In the genomic region with DNA sequence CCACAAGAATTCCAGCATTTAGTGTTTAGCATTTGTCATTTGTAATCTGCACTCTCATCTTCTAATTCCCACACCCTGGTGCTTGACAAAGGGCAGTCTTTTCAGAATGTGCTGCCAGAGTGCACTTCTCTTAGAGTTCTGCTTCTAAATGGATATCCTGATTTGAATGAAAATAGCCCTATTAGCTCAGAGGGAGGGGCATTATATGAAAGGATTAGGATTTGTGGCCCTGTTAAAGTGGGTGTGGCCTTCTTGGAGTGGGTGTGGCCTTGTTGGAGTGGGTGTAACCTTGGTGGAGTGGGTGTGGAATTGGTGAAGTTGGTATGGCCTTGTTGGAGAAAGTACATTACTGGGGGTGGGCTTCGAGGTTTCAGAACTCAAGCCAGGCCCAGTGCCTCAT, we compare ENCODE assay signal across 23 mouse cellular contexts.
DNase-seq lines count a peak whose midpoint lies in the region; ATAC-seq lines count a peak whose summit lies in the region.
"Had no signal": no experiment of that assay in that cellular context is flagged by ENCODE, and none has a peak within 500 bp of the region (broad histone marks: within the 10 kb centered on the region; RNA-seq: fewer than 3 reads in every experiment).

No protein-coding gene starts in this region.

- no peak for DNase-seq in forebrain, embryonic 10.5 days (ENCODE audit: extremely low spot score, low spot score)
- peak; percentile 85 for DNase-seq in midbrain, embryonic 11.5 days (ENCODE audit: low spot score, missing footprints)
- DNase-seq in R1 (ENCODE audit: low read depth, low spot score): peak; percentile 85
- peak; percentile 27 for DNase-seq in forebrain, embryonic 14.5 days (ENCODE audit: low spot score)
- DNase-seq in kidney, postnatal 25 days: no peak
- no peak for DNase-seq in thymus, postnatal 4 days
- DNase-seq: adrenal gland, postnatal 14 days; cerebellum, adult 9-10 months; gastrocnemius, postnatal 36 days; heart, postnatal 4 days; kidney, adult 9 months; kidney, postnatal 36 days; layer of hippocampus, postnatal 36 days; lung, postnatal 4 days; right cerebral cortex, postnatal 25 days; spleen, adult 18-20 months had no signal

- H3K9ac ChIP-seq in forebrain, embryonic 16.5 days (replicated peaks; ENCODE audit: low read depth, low read length): no peak overlapping the region
- H3K9ac ChIP-seq in midbrain, embryonic 11.5 days (ENCODE audit: low read length): no peak overlapping the region
- H3K9ac ChIP-seq in midbrain, embryonic 15.5 days: no peak overlapping the region
- no peak overlapping the region for H3K9ac ChIP-seq in forebrain, embryonic 14.5 days (ENCODE audit: low read length)
- H3K9ac ChIP-seq: hindbrain, embryonic 15.5 days; intestine, embryonic 15.5 days had no signal

- peak overlapping the region; percentile 73 for H3K27ac ChIP-seq in forebrain, embryonic 10.5 days
- no peak overlapping the region for H3K27ac ChIP-seq in forebrain, embryonic 16.5 days (ENCODE audit: low read length)
- peak overlapping the region; percentile 44; the same call in 1 of the 2 replicates for H3K27ac ChIP-seq in midbrain, embryonic 11.5 days (ENCODE audit: low read depth, low read length)
- H3K27ac ChIP-seq in midbrain, embryonic 15.5 days: no peak overlapping the region
- no peak overlapping the region; the same call in 1 of the 2 replicates for H3K27ac ChIP-seq in forebrain, embryonic 14.5 days (ENCODE audit: low read depth, low read length)
- H3K27ac ChIP-seq: embryonic facial prominence, embryonic 10.5 days; hindbrain, embryonic 15.5 days; intestine, embryonic 15.5 days had no signal

- H3K27me3 ChIP-seq in forebrain, embryonic 10.5 days (ENCODE audit: poor library complexity, severe bottlenecking): no peaks in the 10 kb centered on the region
- no peaks in the 10 kb centered on the region for H3K27me3 ChIP-seq in forebrain, embryonic 16.5 days (replicated peaks; ENCODE audit: control insufficient read depth, insufficient read depth, low read length)
- H3K27me3 ChIP-seq in midbrain, embryonic 11.5 days (ENCODE audit: control insufficient read depth, insufficient read depth, low read length): no peaks in the 10 kb centered on the region
- H3K27me3 ChIP-seq in midbrain, embryonic 15.5 days (replicated peaks): no peaks in the 10 kb centered on the region
- H3K27me3 ChIP-seq in forebrain, embryonic 14.5 days (replicated peaks; ENCODE audit: control insufficient read depth, insufficient read depth, low read length): no peaks in the 10 kb centered on the region
- H3K27me3 ChIP-seq: hindbrain, embryonic 15.5 days; intestine, embryonic 15.5 days had no signal

- H3K36me3 ChIP-seq in forebrain, embryonic 10.5 days (replicated peaks): no peaks in the 10 kb centered on the region
- no peaks in the 10 kb centered on the region for H3K36me3 ChIP-seq in forebrain, embryonic 16.5 days (ENCODE audit: control insufficient read depth, insufficient read depth)
- H3K36me3 ChIP-seq in midbrain, embryonic 11.5 days (ENCODE audit: control insufficient read depth, insufficient read depth, low read length): no peaks in the 10 kb centered on the region
- no peaks in the 10 kb centered on the region for H3K36me3 ChIP-seq in midbrain, embryonic 15.5 days (replicated peaks)
- H3K36me3 ChIP-seq in forebrain, embryonic 14.5 days (ENCODE audit: control insufficient read depth, insufficient read depth, low read length): no peaks in the 10 kb centered on the region
- H3K36me3 ChIP-seq: embryonic facial prominence, embryonic 10.5 days; G1E; hindbrain, embryonic 15.5 days; intestine, embryonic 15.5 days had no signal

- H3K4me3 ChIP-seq in forebrain, embryonic 10.5 days: no peak overlapping the region
- H3K4me3 ChIP-seq in forebrain, embryonic 16.5 days (replicated peaks; ENCODE audit: low read length): no peak overlapping the region
- no peak overlapping the region for H3K4me3 ChIP-seq in midbrain, embryonic 11.5 days (ENCODE audit: low read depth, low read length)
- no peak overlapping the region for H3K4me3 ChIP-seq in midbrain, embryonic 15.5 days
- H3K4me3 ChIP-seq in forebrain, embryonic 14.5 days (ENCODE audit: low read depth, low read length): no peak overlapping the region
- H3K4me3 ChIP-seq: embryonic facial prominence, embryonic 10.5 days; hindbrain, embryonic 15.5 days; intestine, embryonic 15.5 days; myocyte had no signal

- no peaks in the 10 kb centered on the region for H3K9me3 ChIP-seq in forebrain, embryonic 10.5 days
- H3K9me3 ChIP-seq in forebrain, embryonic 16.5 days (ENCODE audit: control insufficient read depth, low read length): no peaks in the 10 kb centered on the region
- no peaks in the 10 kb centered on the region for H3K9me3 ChIP-seq in midbrain, embryonic 11.5 days (ENCODE audit: control insufficient read depth, low read length)
- H3K9me3 ChIP-seq in midbrain, embryonic 15.5 days: no peaks in the 10 kb centered on the region
- H3K9me3 ChIP-seq in forebrain, embryonic 14.5 days (replicated peaks; ENCODE audit: control insufficient read depth, low read length): no peaks in the 10 kb centered on the region
- H3K9me3 ChIP-seq: embryonic facial prominence, embryonic 10.5 days; hindbrain, embryonic 15.5 days; intestine, embryonic 15.5 days had no signal

- ATAC-seq in forebrain, embryonic 16.5 days: no peak
- peak; percentile 83 for ATAC-seq in midbrain, embryonic 11.5 days (ENCODE audit: low FRiP score)
- no peak for ATAC-seq in midbrain, embryonic 15.5 days (replicated peaks)
- peak; percentile 69 for ATAC-seq in forebrain, embryonic 14.5 days
- ATAC-seq: intestine, embryonic 15.5 days had no signal

- 85% methylated on average over 1 of the region's 1 CpGs for WGBS in forebrain, embryonic 10.5 days
- WGBS in forebrain, embryonic 16.5 days: 73% methylated on average over 1 of the region's 1 CpGs
- 87% methylated on average over 1 of the region's 1 CpGs for WGBS in midbrain, embryonic 11.5 days
- WGBS in midbrain, embryonic 15.5 days: 88% methylated on average over 1 of the region's 1 CpGs
- WGBS in forebrain, embryonic 14.5 days: 79% methylated on average over 1 of the region's 1 CpGs

- H3K4me2 ChIP-seq in forebrain, embryonic 16.5 days (ENCODE audit: low read length): no peak overlapping the region
- H3K4me2 ChIP-seq in midbrain, embryonic 11.5 days: no peak overlapping the region
- no peak overlapping the region for H3K4me2 ChIP-seq in midbrain, embryonic 15.5 days
- H3K4me2 ChIP-seq in forebrain, embryonic 14.5 days (ENCODE audit: low read length): no peak overlapping the region
- H3K4me2 ChIP-seq: hindbrain, embryonic 15.5 days; intestine, embryonic 15.5 days had no signal

- H3K4me1 ChIP-seq in forebrain, embryonic 10.5 days: peaks cover 13% of the 10 kb centered on the region
- H3K4me1 ChIP-seq in forebrain, embryonic 16.5 days (replicated peaks; ENCODE audit: control insufficient read depth, insufficient read depth, low read length): peaks cover 3% of the 10 kb centered on the region
- H3K4me1 ChIP-seq in midbrain, embryonic 11.5 days (ENCODE audit: control insufficient read depth, insufficient read depth, low read length): peaks cover 6% of the 10 kb centered on the region; the same call in 1 of the 2 replicates
- no peaks in the 10 kb centered on the region for H3K4me1 ChIP-seq in midbrain, embryonic 15.5 days
- no peaks in the 10 kb centered on the region for H3K4me1 ChIP-seq in forebrain, embryonic 14.5 days (ENCODE audit: control insufficient read depth, insufficient read depth, low read length)
- H3K4me1 ChIP-seq: hindbrain, embryonic 15.5 days; intestine, embryonic 15.5 days had no signal

Comparison
In these comparisons a context has a peak if more than half of its experiments do, and no peak if none do; other contexts are left out.
1. DNase-seq: peak in midbrain, embryonic 11.5 days (single experiment), R1 (single experiment) and forebrain, embryonic 14.5 days (single experiment); none in forebrain, embryonic 10.5 days (single experiment), kidney, postnatal 25 days (0 of 2) and thymus, postnatal 4 days (single experiment).
2. H3K27ac ChIP-seq: peak in forebrain, embryonic 10.5 days (single experiment) and midbrain, embryonic 11.5 days (single experiment); none in forebrain, embryonic 16.5 days (single experiment), midbrain, embryonic 15.5 days (single experiment) and forebrain, embryonic 14.5 days (single experiment).
3. ATAC-seq: peak in midbrain, embryonic 11.5 days (single experiment) and forebrain, embryonic 14.5 days (single experiment); none in forebrain, embryonic 16.5 days (single experiment) and midbrain, embryonic 15.5 days (single experiment).